Mouse (Mus musculus) kidney, postnatal 10 days (tissue): ENCODE measurements around the gene Ehbp1.
A peak's percentile ranks its signal among the peaks of the same experiment; 100 is the strongest.

Experiments used
- DNase-seq: peaks from one replicate; pipeline ENCODE4 v3.0.0; 2021; ENCODE audit warnings: mixed read lengths

Ehbp1 gene

GRCm38 (mm10) chr11:22342242-22343207, at the start of gene Ehbp1:
Gene Ehbp1 (minus strand): TSS chr11:22342292.
- no peak for DNase-seq

GRCm38 (mm10) chr11:22387472-22388098, 45.5 kb upstream of the Ehbp1 start:
- DNase-seq, result peak; percentile 10

- DNase-seq, result no peak
These were observed 41.4 kb upstream of the Ehbp1 start for GRCm38 (mm10) chr11:22383532-22383931.

- DNase-seq, result no peak
These were observed 32.7 kb upstream of the Ehbp1 start for GRCm38 (mm10) chr11:22374811-22375210.

- no peak for DNase-seq
These were observed 31.2 kb upstream of the Ehbp1 start for GRCm38 (mm10) chr11:22373290-22373674.

GRCm38 (mm10) chr11:22372609-22373289, 30.7 kb upstream of the Ehbp1 start:
- no peak for DNase-seq

GRCm38 (mm10) chr11:22369841-22370240, 27.7 kb upstream of the Ehbp1 start:
- no peak for DNase-seq

GRCm38 (mm10) chr11:22368621-22369020, 26.5 kb upstream of the Ehbp1 start:
- DNase-seq, result no peak

GRCm38 (mm10) chr11:22366486-22366885, 24.4 kb upstream of the Ehbp1 start:
- no peak for DNase-seq

- no peak for DNase-seq
These were observed 12.0 kb upstream of the Ehbp1 start for GRCm38 (mm10) chr11:22353962-22354621.

- no peak for DNase-seq
These were observed 7.9 kb upstream of the Ehbp1 start for GRCm38 (mm10) chr11:22349945-22350344.

- DNase-seq, result no peak
These were observed 6.4 kb upstream of the Ehbp1 start for GRCm38 (mm10) chr11:22348536-22348910.

- peak; percentile 8 for DNase-seq
These were observed 5.8 kb upstream of the Ehbp1 start for GRCm38 (mm10) chr11:22347651-22348535.

- no peak for DNase-seq
These were observed 14.7 kb downstream of the Ehbp1 start for GRCm38 (mm10) chr11:22327302-22327910.

GRCm38 (mm10) chr11:22317824-22318411, 24.2 kb downstream of the Ehbp1 start:
- DNase-seq, result no peak

GRCm38 (mm10) chr11:22315801-22316200, 26.3 kb downstream of the Ehbp1 start:
- DNase-seq, result peak; percentile 5

GRCm38 (mm10) chr11:22301164-22301563, 40.9 kb downstream of the Ehbp1 start:
- no peak for DNase-seq

GRCm38 (mm10) chr11:22289164-22289563, 52.9 kb downstream of the Ehbp1 start:
- no peak for DNase-seq

GRCm38 (mm10) chr11:22287513-22287900, 54.6 kb downstream of the Ehbp1 start:
- no peak for DNase-seq

- peak; percentile 97 for DNase-seq
These were observed 55.1 kb downstream of the Ehbp1 start for GRCm38 (mm10) chr11:22286885-22287512.
